Comparison of ENCODE assay signal across 2 mouse cellular contexts in genomic region chr9:75434872-75435271, GRCm38 (mm10).
TF ChIP-seq lines count a peak whose summit lies in the region.

No protein-coding gene starts in this region.

TF ChIP-seq in CH12.LX, 34 proteins besides CTCF, POLR2A, EP300 and RAD21:
- TF ChIP-seq UBTF (IDR thresholded peaks at IDR 0.05; ENCODE audit: low read depth, low read length) (no peak), MXI1 (IDR thresholded peaks at IDR 0.05; ENCODE audit: low read depth, low read length) (peak; percentile 66)

TF ChIP-seq in MEL, 35 proteins besides CTCF, POLR2A, EP300 and RAD21:
- TF ChIP-seq RCOR1 (IDR thresholded peaks at IDR 0.05; ENCODE audit: low read depth, low read length): peak; percentile 58; the same call in 1 of the 2 replicates
- TF ChIP-seq JUND (IDR thresholded peaks at IDR 0.05; ENCODE audit: low read depth, low read length): no peak
- no peak for TF ChIP-seq E2F4 (IDR thresholded peaks at IDR 0.05; ENCODE audit: borderline replicate concordance, low read depth, low read length)
